Mouse (Mus musculus) layer of hippocampus, adult 11-12 months (tissue): ENCODE data around the gene Vsx1.

Experiments used
- DNase-seq: peaks from one replicate; pipeline ENCODE4 v3.0.0; 2022; ENCODE audit warnings: low spot score

Gene Vsx1

GRCm38 (mm10) chr2:150643726-150644415 lies 45.3 kb downstream of the Vsx1 start:
- peak; percentile 59 for DNase-seq

- DNase-seq = no peak
Measured at GRCm38 (mm10) chr2:150643166-150643565, 46.0 kb downstream of the Vsx1 start.

DNA sequence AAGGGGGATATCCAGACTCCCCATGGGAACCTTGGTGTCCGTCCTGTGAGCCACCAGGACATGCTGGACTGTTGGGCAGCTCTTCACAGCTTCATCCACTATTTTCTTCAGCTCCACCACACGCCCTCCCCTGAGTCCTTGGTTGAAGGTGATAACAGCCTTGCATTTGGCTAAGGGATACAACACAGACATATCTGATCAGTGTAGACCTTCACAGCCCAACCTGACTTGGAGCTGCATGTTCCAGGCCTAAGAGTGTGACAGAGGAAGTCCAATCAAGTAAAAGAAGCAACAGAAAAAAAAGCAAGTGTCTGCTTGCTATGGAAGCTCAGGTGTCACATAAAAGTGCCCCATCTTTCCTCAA lies 50.8 kb downstream of the Vsx1 start:
- DNase-seq = no peak

- DNase-seq = no peak
Measured at GRCm38 (mm10) chr2:150637702-150638369, 51.3 kb downstream of the Vsx1 start.

DNA sequence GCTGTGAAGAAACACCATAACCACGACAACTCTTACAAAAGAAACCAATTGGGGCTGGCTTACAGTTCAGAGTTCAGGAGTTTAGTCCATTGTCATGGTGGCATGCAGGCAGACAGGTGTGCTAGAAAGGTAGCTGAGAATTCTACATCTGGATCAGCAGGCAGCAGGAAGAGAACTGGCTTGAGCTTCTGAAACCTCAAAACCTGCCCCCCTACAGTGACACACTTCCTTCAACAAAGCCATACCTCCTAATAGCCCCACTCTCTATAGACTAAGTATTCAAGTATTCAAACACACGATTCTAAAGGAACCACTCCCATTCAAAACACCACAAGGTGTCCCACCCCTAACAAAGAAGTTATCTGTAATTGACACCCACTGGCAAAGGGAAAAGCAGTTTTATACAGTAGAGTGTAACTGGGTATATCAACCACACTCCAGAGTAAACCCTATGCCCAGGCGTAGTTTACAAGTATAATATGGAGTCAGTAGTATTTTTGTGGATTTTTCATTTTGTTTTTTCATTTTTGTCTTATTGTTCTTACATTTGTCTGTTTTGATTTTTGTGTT lies 53.2 kb downstream of the Vsx1 start:
- DNase-seq = no peak
